Mouse (Mus musculus): ENCODE results near the gene Iba57. TPM values are rescaled to one million over a fixed set of nuclear protein-coding genes. Genes with fewer than 3 reads are reported as not detected.
"Not testable (repeated sequence)": the region's sequence is repeated elsewhere in the genome, so short reads cannot be mapped to it uniquely, and the experiment has no call there.

The Iba57 gene
- 10 to 100 TPM; 18.5 to 22.2 TPM for total RNA-seq (2021)
- long read RNA-seq, experiment 1, full-length matches to known transcripts: 21 of 58 reads
- long read RNA-seq, experiment 1, partial matches to known transcripts: 36 of 58 reads
- long read RNA-seq, experiment 1, other reads (novel, unspliced or antisense): 1 of 58 reads
- long read RNA-seq, experiment 2, full-length matches to known transcripts: 8 of 13 reads
- long read RNA-seq, experiment 2, partial matches to known transcripts: 4 of 13 reads
- long read RNA-seq, experiment 2, other reads (novel, unspliced or antisense): 1 of 13 reads

DNA sequence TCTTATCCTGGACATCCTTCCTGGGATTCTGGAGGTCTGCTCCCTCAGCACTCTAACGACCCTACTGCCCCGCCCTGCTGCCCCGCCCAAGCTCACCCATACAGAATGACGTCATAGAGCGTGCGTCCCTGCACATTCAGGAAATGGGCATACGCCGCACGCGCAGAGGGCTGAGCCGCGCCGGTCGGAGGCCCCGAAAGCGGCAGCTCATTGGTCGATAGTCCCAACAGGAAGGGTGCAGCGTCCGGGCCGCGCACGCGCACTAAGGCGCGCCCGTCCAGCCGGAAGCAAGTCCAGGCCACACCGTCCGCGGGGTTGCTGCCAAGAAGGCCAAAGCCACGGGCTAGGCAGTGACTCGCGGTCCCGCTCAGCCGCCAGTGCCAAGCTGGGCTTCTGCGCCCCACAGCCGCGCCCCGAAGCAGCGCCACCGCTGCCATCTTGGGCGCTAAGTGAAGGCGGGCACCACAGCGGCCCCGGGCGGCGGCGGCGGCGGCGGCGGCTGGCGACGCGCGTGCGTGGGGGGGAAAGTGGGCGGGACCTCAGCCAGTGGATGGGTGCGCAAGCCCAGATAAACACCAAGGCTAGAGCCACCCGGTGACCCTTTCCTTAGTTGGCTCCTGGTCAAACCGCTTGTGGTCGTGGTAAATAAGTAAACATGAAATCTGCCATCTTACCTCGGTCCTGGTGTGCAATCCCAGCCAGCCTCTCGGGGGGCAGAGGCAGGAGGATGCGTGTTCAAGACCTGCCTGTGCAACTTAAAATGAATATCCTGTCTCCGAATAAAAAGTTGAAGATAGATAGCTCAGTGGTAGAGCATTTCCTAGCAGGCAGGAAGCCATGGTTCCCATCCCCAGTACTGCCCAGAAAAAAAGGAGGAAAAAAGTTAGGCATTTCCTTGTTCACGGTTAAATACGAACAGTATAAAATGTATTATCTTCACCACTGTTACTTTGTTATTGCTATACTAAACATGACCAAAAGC, at the start of gene Iba57:
Gene Iba57 (minus strand): TSS at position 485 of the 982 bp plus-strand sequence.
- peak; percentile 98 to 99 for DNase-seq

DNA sequence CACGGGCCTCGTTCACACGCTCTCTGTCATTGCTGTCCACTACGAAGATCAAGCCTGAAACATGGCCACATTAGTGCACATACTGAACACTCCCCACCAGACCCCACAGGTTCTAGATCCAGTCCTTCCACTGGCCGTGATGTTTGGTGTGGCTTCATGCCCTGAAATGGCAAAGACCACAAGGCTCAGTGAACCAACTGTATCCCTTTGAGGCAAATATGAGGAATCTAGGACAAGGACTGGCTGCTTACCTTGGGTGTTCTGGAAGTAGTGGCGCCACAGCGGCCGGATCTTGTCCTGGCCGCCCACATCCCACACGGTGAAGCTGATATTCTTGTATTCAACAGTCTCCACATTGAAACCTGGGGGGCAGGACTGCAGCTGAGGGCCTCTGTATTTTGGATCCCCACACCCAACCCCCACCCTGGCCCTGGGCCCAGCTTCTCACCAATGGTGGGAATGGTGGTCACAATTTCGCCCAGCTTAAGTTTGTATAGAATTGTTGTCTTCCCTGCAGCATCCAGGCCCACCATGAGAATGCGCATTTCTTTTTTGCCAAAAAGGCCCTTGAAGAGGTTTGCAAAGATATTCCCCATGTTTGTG, 49.5 kb upstream of the Iba57 start:
- DNase-seq: no peak

DNA sequence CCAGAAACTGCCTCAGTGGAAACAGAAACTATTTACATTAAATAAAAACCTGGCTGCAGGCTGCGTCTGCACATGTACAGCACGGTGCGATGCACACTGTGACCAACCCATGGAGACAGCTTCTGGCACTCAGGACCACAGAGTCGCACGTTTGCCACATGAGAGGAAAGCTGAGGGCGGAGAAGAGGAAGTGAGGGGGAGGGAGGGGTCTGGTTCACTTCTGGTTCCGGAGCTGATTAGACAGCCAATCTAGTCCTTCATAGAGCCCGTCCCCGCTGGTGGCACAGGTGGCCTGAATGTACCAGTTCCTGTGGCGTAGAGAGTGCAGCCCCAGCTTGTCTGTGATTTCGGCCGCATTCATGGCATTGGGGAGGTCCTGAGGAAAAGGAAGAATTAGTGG, 48.8 kb upstream of the Iba57 start:
- not testable (repeated sequence) for DNase-seq

DNA sequence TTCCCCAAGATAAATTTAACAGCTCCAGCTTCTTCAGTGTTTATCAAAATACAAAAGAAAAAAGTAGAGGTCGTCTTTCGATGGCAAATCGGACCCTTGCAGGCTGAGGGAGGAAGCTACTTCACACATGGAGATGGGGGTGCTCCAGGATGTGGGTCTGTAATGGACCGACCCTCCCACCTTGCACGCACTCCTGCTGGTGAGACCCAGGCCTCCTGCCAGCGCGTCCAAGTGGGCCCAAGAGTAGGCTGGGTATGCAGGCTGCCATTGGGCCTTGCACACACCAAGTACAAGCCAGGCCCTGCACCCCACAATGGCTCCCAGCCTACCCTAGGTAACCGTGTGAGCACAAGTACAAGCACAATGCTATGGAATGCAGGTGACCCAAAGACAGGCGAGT, 48.0 kb upstream of the Iba57 start:
- DNase-seq: not testable (repeated sequence)

DNA sequence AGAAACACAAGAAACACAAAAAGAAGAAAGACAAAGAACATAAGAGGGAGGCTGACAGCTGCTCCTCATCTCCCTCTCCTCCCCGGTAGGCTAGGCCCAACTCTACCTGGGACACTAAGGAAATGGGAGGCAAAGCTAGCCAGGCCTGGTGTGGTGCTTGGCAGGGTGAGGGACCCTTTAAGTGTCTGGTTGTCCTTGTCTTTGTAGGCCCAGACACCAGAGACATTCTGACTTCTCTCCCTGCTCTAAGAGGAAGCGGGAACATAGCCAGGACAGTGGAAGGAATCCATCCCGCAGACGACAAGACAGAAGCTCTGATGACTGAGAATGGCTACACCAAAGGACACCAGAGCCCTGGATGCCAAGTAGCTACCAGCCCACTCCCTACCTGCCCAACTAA, 46.5 kb upstream of the Iba57 start:
- DNase-seq: no peak

DNA sequence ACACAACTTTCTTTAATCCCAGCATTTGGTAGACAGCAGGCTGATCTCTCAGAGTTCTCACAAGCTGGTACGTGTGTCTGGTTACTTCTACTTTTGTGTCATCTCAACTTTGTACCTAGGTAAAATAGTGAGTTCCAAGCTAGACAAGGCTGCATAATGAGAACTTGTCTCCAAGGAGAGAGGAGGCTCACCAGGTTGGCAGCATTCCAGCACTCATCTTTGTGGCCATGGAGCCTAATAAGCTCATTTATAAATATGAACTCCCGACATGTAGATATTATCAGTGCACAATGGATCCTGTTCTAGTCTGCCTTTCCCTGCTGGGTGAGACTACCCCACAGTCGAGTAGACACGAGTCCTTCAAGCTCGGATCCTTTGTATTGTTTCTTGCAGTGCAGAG, 46.0 kb upstream of the Iba57 start:
- DNase-seq: peak in 1 of 2 experiments; percentile 39

DNA sequence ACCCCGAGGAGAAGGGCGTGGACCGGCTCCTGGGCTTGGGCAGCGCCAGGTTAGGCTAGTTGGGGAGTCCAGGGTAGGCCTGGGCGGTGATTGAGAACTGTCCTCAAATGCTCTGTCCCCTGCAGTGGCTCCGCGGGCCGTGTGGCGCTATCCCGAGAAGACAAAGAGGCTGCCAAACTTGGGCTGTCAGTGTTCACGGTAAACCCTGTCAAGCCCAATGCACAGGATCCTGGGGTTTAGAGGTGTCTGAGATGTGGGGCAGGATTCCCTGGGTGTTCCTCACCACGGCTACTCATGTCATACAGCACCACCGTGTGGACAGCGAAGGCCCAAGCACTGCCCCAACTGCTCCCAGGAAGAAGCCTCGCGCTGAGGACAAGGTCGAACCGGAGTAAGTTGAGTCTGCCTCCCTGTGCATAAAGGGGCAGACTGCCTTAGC, 45.5 kb upstream of the Iba57 start:
- peak; percentile 85 for DNase-seq

DNA sequence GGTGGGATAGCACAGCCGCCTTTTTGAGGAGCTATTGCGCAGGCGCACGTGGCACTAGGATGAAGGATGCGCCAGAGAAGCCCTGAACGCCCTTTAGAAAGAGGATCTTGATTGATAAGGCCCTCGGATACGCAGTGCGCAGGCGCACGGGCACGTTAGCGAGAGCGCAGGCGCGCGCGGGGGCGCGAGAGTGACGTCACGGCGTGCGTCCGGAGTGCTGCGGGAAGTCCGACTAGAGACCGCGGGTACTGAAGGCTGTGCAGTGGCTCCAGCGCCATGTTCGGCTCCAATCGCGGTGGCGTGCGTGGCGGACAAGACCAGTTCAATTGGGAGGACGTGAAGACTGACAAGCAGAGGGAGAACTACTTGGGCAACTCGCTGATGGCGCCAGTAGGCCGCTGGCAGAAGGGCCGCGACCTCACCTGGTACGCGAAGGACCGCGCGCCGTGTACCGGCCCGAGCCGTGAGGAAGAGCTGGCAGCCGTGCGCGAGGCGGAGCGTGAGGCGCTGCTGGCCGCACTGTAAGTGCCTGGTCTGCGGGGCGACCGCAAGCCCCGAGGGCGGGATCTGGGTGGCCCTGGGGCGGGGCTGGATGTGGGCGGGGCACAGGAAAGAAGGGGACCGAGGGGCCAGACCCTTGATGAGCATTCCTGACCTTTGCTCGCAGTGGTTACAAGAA, 44.8 kb upstream of the Iba57 start, which contains the start of gene 2310033P09Rik:
Gene 2310033P09Rik (plus strand): TSS at position 169 of the 679 bp plus-strand sequence.
- DNase-seq: peak; percentile 93

DNA sequence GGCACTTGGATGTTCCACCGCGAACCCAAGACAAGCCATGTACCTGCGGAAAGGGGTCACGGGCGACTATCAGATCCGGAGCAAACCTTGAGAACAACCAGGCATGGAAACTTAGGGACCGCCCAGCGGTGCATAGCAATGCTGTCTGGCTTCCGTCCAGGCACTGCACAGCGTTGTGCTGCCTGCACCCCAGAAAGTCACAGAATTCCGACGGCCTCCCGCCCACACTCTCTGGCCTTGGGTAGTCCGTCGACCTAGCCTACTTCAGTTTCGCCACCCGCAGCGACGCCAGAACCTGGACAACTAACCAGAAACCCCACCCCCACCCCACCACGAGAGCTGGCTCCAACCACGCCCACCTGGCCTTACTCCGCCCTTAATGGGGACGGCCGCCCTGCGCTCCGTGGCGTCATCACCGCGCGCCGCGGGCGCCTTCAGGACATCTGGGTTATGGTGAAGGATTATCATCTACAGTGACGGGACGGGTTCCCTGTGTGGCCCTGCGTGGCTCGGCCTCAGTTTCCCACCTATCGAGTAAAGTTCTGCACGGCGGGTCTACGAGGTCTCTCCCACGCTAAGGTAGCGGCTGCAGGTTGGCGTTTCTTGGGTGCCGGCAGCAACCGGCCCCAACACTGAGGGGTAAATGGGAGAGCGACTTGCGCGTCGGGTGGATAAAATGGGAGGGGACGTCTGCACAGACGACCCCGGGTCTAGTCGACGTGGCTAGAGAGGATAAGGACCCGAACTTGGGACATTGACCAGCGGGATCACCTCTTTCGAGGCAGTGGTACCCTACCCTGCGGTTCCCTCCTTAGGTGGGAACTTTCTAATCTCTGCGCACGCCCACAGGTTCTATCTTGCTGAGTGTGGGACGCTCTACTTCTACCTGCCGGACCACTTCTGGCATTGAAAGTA, 38.8 kb upstream of the Iba57 start, which contains the start of gene Mrpl55:
Gene Mrpl55 (plus strand): TSS at position 406 of the 915 bp plus-strand sequence.
- peak; percentile 96 to 98 for DNase-seq

DNA sequence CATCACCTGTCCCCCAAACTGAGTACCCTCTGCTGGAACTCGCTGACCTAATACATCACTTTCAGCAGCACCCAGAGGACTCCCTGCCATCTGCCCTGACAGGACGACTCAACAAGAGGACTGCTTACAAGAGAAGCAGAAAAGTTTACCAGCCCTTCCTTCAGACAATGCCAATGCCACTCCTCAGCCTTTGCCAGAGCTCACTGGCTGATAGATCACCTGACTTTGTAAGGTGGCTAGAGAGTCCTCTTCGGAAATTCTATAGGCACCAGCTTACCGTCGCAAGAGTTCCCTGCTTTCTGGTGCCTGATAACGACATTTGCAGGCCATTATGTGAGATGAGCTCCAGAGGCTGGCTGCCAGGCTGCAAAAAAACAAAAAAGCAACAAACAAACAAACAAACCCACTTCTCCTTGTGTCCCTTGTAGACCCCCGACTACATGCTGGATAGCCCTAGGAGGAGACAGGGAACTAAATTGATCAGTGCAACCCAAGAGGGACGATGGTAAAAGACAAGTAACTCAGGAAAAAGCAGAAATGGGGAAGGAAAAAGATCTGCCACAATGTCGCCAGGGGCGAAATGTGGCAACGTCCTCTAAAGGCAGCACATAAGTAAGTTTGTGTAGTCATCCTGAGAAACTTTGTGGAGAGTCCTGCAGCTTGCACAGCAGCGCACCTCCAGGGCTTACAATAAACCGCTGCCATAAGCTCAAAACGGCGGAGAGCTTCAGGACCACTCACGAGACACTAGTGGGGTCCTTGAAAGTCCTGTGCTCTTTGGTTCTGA, 37.9 kb upstream of the Iba57 start:
- DNase-seq: no peak

DNA sequence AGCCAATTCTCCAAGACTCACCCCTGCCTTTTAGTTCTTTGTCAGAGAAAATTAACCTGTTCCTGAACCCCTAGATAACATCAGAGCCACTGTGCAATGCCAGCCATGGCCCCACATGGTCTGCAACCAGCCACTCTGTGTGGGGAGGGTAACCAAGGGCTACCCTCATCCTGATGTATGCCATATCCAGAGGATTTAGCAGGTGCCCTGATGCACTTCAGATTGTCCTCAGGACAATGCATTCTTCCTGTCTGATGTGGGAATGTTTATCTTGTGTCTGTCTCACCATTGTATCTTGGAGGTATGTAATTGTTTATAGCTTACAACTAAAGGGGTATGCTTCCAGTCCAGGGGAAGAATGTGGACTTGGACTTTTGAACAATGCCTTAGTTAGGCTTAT, 32.7 kb upstream of the Iba57 start:
- no peak for DNase-seq

DNA sequence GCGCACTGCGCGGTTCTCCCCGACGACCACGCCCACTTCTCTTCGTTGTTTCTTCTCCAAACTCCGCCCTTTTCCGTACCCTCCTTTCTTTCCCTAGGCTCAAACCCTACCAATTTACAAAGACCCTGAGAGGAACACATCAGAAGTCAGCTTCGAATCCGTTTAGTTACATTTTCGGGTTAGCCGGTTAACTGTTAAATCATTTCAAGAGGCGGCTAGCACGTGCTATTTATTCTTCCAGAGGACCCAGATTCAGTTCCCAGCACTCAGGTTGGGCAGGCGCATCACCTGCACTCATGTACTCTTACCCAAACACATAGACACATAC, 28.5 kb upstream of the Iba57 start, which contains the start of gene Guk1:
Gene Guk1 (minus strand): TSS at position 154 of the 328 bp plus-strand sequence.
- no peak for DNase-seq

DNA sequence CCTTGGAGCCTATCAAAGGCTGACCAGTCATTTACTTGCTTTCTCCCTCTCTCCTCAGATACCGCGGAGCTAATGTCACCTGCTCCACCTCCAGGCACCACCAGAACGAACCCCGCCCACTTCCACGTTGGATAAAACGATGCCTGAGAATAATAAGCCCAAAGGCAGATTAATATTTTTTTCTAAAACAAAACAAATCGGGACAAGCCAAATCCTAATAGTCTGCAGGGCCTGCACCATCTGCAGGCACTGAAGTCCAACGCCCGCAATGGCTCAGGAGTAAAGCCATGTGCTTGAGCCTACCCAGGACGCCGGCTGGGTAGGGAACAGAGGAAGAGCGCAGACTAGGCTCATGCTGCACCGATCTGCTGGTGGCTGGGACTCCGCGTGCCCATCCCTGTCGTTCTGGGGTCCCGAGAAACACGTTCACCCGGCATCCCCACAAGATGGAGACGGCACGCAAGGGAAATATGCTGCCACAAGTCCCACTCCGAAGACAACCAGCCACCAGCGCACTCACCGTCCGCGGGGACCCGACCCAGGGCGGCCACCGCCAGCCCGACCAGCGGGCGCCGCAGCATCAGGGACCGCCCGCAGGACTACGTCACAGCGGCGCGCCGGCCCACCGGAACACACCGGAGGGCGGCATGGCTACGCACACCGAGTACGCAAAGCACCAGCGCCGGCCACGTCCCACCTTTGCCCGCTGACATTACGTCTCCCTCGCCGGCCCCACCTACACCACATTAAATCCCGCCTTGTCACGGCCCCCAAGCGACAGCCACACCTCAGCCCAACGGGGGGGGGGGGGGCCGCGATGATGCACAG, 27.9 kb upstream of the Iba57 start:
- DNase-seq: peak; percentile 94 to 95

DNA sequence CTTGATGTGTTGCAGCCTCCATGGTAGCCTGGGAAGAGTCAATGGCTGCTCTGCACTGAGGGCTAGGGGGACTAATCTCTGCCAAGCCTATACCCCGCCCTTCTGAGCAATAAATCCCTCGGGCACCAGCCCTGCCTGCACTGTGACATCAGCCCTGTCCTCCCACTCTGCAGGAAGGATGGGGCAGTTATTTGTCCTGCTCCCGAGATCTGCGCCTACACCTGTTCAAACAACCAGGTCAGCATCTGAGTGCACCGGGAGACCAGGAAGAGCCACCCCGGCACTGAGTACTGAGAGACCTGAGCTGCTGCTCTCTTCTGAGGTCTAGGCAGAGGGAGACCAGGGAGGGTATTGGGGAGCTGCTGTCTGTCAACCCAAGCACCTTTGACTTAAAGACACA, 24.2 kb upstream of the Iba57 start:
- DNase-seq: no peak

DNA sequence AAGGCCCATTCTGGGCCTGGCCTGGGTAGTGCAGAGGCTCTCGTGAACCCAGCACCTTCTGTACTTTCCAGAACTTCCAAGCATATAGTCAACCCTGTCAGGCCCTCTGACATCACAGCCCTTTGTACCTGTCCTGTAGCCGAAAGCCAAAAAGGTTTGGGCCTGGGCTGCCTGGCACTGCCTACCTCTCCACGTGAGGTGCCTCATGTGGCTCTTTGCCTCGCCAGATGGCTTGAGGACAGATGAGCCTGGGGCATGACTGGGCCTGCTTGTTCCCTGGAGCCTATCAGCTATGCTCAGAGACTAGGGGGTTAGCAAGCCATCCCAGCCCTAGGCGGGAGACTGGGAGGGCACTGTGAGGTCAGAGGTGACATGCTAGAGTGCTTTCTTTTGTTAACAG, 22.0 kb upstream of the Iba57 start:
- no peak for DNase-seq

DNA sequence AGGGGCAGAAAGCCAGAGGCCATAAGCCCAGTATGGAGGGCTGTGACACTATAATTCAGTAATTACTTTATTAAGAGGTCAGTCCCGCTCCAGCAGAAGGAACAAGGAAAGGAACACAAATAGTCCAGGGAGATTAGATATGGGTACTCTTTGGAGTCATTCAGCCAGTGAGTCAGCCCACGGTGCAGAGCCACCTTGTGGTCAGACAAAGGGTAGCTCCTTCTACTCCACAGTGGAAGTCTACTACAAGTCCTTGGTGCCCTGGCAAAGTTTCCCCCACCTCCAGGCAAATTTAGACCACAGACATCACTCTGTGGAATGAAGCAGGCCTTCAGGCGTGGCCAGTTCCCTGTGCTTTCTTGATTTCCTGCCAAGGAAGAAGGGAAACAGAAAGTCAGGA, 20.3 kb upstream of the Iba57 start:
- DNase-seq: peak; percentile 60 to 78

DNA sequence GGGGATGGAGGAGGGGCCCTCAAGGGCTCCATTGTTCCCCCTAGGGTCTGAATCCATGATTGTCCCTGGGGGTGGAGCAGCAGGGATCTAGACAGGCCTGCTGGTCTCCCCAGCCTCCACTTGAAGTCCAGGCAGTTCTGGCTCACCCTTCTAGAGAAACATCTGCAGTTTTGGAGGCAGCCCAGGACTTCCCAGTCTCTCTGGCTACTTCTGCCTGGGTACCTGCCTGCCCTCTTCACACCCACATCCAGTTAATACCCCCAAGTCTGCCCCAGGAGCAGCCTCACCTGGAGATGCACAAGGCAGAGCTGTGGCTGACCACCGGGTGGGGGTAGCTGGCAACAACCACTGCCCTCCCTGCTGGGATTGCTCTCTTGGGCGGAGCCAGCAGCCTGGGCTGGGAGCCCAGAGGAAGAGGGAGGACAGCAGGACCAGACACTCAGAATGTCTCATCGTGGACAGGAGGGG, 19.4 kb upstream of the Iba57 start, which contains the start of gene Gjc2:
Gene Gjc2 (minus strand): TSS at position 350 of the 468 bp plus-strand sequence.
- peak; percentile 78 to 86 for DNase-seq

DNA sequence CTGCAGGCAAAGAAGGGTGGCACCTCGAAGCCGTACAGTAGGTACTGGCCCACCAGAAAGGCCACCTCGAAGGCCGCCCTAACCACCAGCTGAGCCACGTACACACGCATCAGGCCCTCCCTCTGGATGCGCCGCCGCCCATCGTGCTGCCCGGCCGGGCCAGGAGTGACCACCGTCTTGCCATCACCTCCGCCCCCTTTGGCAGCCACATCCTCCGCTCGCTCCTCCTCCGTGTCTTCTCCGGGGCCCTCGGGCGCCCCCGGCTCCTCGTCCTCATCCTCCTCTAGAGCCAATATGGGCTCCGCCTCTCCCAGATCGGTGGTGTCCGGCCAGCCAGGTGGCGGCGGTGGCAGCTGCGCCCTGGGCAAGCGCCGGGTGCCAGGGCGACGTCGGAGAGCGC, 13.4 kb upstream of the Iba57 start:
- DNase-seq: no peak

DNA sequence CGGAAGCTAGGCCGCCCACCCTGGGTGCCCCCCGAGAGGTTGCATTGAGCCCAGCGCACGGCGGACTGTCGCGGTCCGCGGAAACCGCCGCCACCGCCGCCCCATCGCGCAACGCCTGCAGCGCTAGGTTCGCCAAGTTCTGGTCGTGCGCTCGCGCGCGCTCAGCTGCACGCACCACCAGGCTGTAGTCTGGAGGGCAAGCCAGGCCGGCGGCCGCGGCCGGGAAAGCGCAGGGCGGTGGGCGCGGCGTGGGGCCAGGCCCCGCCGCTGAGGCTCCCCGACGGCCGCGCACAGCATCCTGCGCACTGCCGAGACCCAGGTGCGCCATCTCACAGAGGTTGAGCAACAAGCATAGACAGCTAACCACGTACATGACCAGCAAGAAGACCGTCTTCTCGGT, 12.9 kb upstream of the Iba57 start:
- no peak for DNase-seq

Data from adrenal gland, postnatal 36 days (tissue).